Mouse (Mus musculus) heart, embryonic 14.5 days (tissue): Measurements from ENCODE around the gene Defb18. TPM values are rescaled to one million over a fixed set of nuclear protein-coding genes. Genes with fewer than 3 reads are reported as not detected.
"Not testable (repeated sequence)": the region's sequence is repeated elsewhere in the genome, so short reads cannot be mapped to it uniquely, and the experiment has no call there.

ENCODE experiments used
- ATAC-seq: fragments of 200-750 bp; cut with Nextera tagmentation; 2 replicates; pipeline ENCODE4 v1.8.0; 2017; ENCODE audit warnings: low read depth, moderate TSS enrichment; ENCODE audit not compliant: insufficient number of reproducible peaks, insufficient read depth, low FRiP score
- H3K27ac ChIP-seq, 2 experiments: fragments of 200-500 bp in 1 of 2; fragments of 300-500 bp in 1 of 2; sonication (generic) in 1 of 2; replicated peaks in 1 of 2; 2 replicates each; pipeline ENCODE4 v1.5.1; 2012 to 2014; ENCODE audit warnings: low read depth in 2 of 2, low read length in 2 of 2, control low read depth in 1 of 2, mild to moderate bottlenecking in 1 of 2, mixed read lengths in 1 of 2; ENCODE audit not compliant: control insufficient read depth in 1 of 2, insufficient read depth in 1 of 2
- H3K27me3 ChIP-seq: fragments of 300-500 bp; sonication (generic); 2 replicates; pipeline ENCODE4 v1.6.1; 2014; ENCODE audit warnings: mild to moderate bottlenecking, low read length, control low read depth; ENCODE audit not compliant: control insufficient read depth, insufficient read depth
- H3K36me3 ChIP-seq: fragments of 300-500 bp; sonication (generic); 2 replicates; pipeline ENCODE4 v1.6.1; 2014; ENCODE audit warnings: mild to moderate bottlenecking, control low read depth, low read length, mixed read lengths; ENCODE audit not compliant: control insufficient read depth, insufficient read depth
- H3K4me1 ChIP-seq, 2 experiments: fragments of 200-500 bp in 1 of 2; fragments of 300-500 bp in 1 of 2; sonication (generic) in 1 of 2; 2 replicates each; pipeline ENCODE4 v1.6.1; 2012 to 2014; ENCODE audit warnings: low read length in 2 of 2, control low read depth in 1 of 2, mixed read lengths in 1 of 2; ENCODE audit not compliant: control insufficient read depth in 2 of 2, insufficient read depth in 2 of 2
- H3K4me2 ChIP-seq: fragments of 300-500 bp; sonication (generic); 2 replicates; pipeline ENCODE4 v1.6.1; 2014; ENCODE audit warnings: mild to moderate bottlenecking, low read length
- H3K4me3 ChIP-seq, 2 experiments: fragments of 200-500 bp in 1 of 2; fragments of 300-500 bp in 1 of 2; sonication (generic) in 1 of 2; 2 replicates each; pipeline ENCODE4 v1.5.1; 2012 to 2014; ENCODE audit warnings: low read length in 2 of 2, mild to moderate bottlenecking in 2 of 2, control low read depth in 1 of 2, low read depth in 1 of 2, moderate library complexity in 1 of 2; ENCODE audit not compliant: control insufficient read depth in 1 of 2, insufficient read depth in 1 of 2
- H3K9ac ChIP-seq: fragments of 300-500 bp; sonication (generic); 2 replicates; pipeline ENCODE4 v1.6.1; 2014; ENCODE audit warnings: mild to moderate bottlenecking, low read length
- H3K9me3 ChIP-seq: fragments of 300-500 bp; sonication (generic); 2 replicates; pipeline ENCODE4 v1.6.1; 2016; ENCODE audit warnings: low read length, control low read depth; ENCODE audit not compliant: control insufficient read depth
- WGBS: fragments of 180-500 bp; shearing (Covaris S2); extraction: QIAGEN DNeasy Blood & Tissue Kit; methylation state at CpG from one replicate; pipeline ENCODE4 v1.1.7; 2014; 5-methylcytosine and 5-hydroxymethylcytosine counted together
- polyA plus RNA-seq: library from polyadenylated mRNA; unstranded; fragments of >200 nt; fragmentation: Nextera tagmentation; extraction: Ambion mirVana; gene quantifications from 2 replicates; pipeline ENCODE4 v1.2.1, GENCODE M21; 2014

Defb18 gene
- not detected in 2 replicates for polyA plus RNA-seq

- no peak within 1 kb of the TSS for H3K27ac ChIP-seq
- H3K9ac ChIP-seq, result no peak within 1 kb of the TSS
- no peak within 1 kb of the TSS for H3K4me3 ChIP-seq
- no peaks in the 10 kb centered on the region for H3K36me3 ChIP-seq
- H3K27me3 ChIP-seq, result no peaks in the 10 kb centered on the region
- ATAC-seq, result no peak
- H3K4me2 ChIP-seq, result no peak within 1 kb of the TSS
- no peaks in the 10 kb centered on the region for H3K4me1 ChIP-seq
- H3K9me3 ChIP-seq, result no peaks in the 10 kb centered on the region
- 62% methylated on average over 1 of the region's 1 CpGs for WGBS
Observed at GRCm38 (mm10) chr1:18237343-18237742, at the start of gene Defb18. Gene Defb18, minus strand, starts transcription at chr1:18237443.

DNA sequence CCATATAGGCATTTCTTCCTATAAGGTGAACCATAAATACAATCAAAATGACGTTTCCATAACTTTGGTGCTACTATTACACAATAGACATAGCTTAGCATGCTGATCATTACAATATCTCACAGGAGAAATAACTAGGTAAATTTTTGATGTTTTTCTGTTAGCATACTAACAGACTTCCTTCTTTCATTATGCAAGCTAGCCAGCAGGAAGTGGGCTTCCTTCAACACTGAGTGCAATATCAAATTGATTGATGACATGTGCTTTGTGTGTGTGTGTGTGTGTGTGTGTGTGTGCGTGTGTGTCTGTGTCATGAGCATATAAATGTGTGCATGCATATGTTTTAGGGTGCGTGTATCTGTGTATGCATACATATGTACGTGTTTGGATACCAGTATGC lies 33.9 kb upstream of the Defb18 start:
- 78% methylated on average over 4 of the region's 4 CpGs for WGBS
- Histone ChIP-seq H3K27me3 (no peaks in the 10 kb centered on the region), H3K4me1 (no peaks in the 10 kb centered on the region), H3K9me3 (no peaks in the 10 kb centered on the region), H3K4me3 (no peak overlapping the region), H3K9ac (no peak overlapping the region), H3K36me3 (no peaks in the 10 kb centered on the region), H3K4me2 (no peak overlapping the region), H3K27ac (no peak overlapping the region)
- ATAC-seq, result no peak

DNA sequence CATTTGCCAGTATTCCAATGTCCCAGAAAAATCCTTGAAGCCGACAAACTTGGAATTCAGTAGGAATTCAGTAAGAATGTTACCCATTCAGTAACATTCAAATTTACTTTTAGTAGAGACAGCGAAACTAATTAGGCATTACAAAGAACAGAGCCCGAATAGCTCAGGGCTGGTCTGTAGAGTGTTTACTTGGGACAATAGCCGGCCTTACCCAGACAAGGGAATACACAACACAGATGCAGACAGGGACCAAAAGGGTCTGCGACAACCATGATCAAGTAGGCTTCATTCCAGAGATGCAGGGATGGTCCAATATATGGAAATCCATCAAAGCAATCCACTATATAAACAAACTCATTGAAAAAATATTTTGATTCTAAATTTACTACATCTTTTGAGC lies 31.6 kb upstream of the Defb18 start:
- H3K4me2 ChIP-seq, result no peak overlapping the region
- H3K9me3 ChIP-seq, result no peaks in the 10 kb centered on the region
- no peak overlapping the region for H3K27ac ChIP-seq
- no peak overlapping the region for H3K4me3 ChIP-seq
- WGBS, result 76% methylated on average over 5 of the region's 5 CpGs
- no peaks in the 10 kb centered on the region for H3K36me3 ChIP-seq
- H3K27me3 ChIP-seq, result no peaks in the 10 kb centered on the region
- no peak for ATAC-seq
- no peak overlapping the region for H3K9ac ChIP-seq
- no peaks in the 10 kb centered on the region for H3K4me1 ChIP-seq

DNA sequence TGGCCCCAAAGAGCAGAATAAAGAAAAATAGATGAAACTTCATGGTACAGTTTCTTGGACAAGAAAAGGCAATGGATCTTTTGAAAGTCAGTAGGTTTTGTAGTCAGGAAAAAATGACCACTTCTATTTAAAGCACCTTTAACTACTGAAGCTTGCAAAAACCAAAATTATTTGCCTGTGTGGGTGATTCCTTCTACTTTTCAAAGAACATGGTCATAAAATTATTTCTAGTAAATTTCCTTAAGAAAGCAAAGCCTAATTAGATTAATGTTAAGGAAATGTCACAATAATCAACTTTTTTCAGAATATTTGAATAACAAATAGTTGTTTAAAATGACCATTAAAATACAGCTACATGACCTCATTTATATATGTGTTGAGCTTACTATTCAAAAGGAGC lies 27.8 kb upstream of the Defb18 start, which contains the start of gene Defb41:
TSS of gene Defb41 (minus strand) at position 101 of the 400 bp plus-strand sequence.
- Histone ChIP-seq H3K4me1 (no peaks in the 10 kb centered on the region), H3K27ac (no peak within 1 kb of the TSS), H3K4me2 (no peak within 1 kb of the TSS), H3K27me3 (no peaks in the 10 kb centered on the region), H3K9ac (no peak within 1 kb of the TSS), H3K36me3 (no peaks in the 10 kb centered on the region), H3K9me3 (no peaks in the 10 kb centered on the region), H3K4me3 (no peak within 1 kb of the TSS)
- no peak for ATAC-seq

DNA sequence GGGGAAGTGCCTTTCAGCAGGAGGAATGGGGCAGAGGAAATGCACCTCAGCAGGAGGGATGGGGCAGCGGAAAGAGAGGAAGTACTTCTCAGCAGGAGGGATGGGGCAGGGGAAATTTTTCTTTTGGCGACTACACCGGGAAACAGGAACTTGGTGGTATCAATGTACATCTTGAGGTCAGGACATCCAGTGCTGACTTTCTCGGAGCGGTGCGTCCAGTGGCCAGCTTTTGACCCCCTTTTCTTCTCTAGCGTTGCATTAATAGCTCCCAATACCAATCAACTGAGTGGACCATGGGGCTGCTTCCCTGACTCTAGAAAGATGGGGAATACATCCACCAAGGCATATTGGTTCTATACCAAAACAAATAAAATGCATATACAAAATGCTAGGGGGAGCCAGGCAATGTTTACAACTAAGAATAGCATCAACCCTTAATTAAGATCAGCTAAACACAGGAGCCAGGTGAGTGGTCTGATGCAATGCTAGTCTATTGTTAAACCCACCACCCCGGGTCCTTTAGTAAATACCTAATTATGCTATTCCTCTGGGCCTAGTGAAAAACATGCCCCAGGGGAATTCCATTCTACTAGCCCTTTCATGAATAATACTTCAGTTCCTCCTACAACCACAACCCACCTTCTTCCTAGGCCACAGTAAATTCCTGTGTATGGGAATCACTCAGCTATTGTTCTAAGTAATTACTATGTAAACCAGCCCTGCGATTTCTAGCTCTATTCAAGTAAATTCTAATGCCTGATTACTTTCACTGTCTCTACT lies 8.7 kb upstream of the Defb18 start:
- not testable (repeated sequence) for ATAC-seq

GRCm38 (mm10) chr1:18223385-18223945 lies 13.8 kb downstream of the Defb18 start:
- ATAC-seq, result no peak
- WGBS, result 20% methylated on average over 3 of the region's 3 CpGs

More for the DNA sequence above, 8.7 kb upstream of the Defb18 start:
- not testable (repeated sequence) for H3K4me1 ChIP-seq, H3K9ac ChIP-seq, H3K27me3 ChIP-seq, H3K36me3 ChIP-seq, H3K9me3 ChIP-seq, H3K27ac ChIP-seq, H3K4me3 ChIP-seq, H3K4me2 ChIP-seq
- WGBS, result 83% methylated on average over 9 of the region's 9 CpGs

DNA sequence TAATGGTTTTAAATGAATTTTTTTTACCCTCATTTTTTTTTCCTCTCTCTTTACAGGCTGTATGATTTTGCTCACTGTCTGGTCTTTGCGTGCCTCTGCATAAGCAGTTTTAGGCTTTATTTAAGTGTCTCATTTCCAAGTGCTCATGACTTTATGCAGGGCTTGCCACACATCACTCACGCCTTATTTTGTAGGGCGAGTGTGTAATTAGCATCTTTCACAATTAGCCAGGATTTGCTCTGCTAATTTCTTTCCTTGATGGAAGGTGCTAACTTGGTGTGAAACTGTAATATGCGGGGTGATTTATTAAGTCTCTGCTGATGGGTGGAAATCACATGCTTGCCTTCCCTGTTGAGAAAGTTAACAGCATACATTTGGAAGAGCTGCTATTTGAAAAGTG lies 45.5 kb downstream of the Defb18 start:
- ATAC-seq, result no peak
- WGBS, result 41% methylated on average over 4 of the region's 4 CpGs
- H3K27me3 ChIP-seq, result no peaks in the 10 kb centered on the region
- H3K36me3 ChIP-seq, result no peaks in the 10 kb centered on the region
- no peak overlapping the region for H3K9ac ChIP-seq
- H3K4me1 ChIP-seq, result no peaks in the 10 kb centered on the region
- H3K4me2 ChIP-seq, result no peak overlapping the region
- H3K4me3 ChIP-seq, result no peak overlapping the region
- no peaks in the 10 kb centered on the region for H3K9me3 ChIP-seq
- no peak overlapping the region for H3K27ac ChIP-seq

More at GRCm38 (mm10) chr1:18223385-18223945, 13.8 kb downstream of the Defb18 start:
- no peaks in the 10 kb centered on the region for H3K36me3 ChIP-seq
- H3K4me3 ChIP-seq, result no peak overlapping the region
- H3K9me3 ChIP-seq, result no peaks in the 10 kb centered on the region
- H3K27me3 ChIP-seq, result no peaks in the 10 kb centered on the region
- H3K4me2 ChIP-seq, result no peak overlapping the region
- no peaks in the 10 kb centered on the region for H3K4me1 ChIP-seq
- no peak overlapping the region for H3K27ac ChIP-seq
- H3K9ac ChIP-seq, result no peak overlapping the region
